Mouse (Mus musculus): Measurements from ENCODE around the gene Cyp2d22. TPM values are rescaled to one million over a fixed set of nuclear protein-coding genes. Genes with fewer than 3 reads are reported as not detected.
"Not testable (repeated sequence)": the region's sequence is repeated elsewhere in the genome, so short reads cannot be mapped to it uniquely, and the experiment has no call there.

Cyp2d22 gene
- polyA plus RNA-seq, 1 experiment from 2014 or later: 2.8 TPM

DNA sequence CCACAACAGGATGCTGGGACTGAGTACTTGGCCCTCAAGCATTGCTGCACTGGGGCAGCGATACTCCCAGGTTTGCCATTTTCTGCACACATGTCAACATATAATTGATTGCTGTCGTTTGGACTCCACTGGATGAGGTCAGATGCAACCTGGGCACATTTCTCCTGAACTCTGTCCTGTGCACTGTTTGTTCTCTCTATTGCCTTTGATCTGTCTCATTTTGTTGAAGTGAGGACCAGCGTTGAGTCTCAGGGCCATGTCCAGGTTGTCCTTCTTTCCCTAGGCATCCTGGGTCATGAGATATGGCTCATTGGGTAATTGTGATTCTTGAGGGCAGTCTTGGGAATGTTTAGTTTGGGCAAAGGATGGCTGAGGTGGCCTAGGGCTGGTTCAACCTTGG is 15.9 kb upstream of the Cyp2d22 start:
- 92% methylated on average over 3 of the region's 3 CpGs for WGBS
- not testable (repeated sequence) for H3K4me1 ChIP-seq; H3K27ac ChIP-seq (replicated peaks); H3K36me3 ChIP-seq; H3K27me3 ChIP-seq (ENCODE audit: low read depth, poor library complexity, severe bottlenecking); DNase-seq (ENCODE audit: low spot score); H3K9me3 ChIP-seq (replicated peaks); H3K4me3 ChIP-seq

DNA sequence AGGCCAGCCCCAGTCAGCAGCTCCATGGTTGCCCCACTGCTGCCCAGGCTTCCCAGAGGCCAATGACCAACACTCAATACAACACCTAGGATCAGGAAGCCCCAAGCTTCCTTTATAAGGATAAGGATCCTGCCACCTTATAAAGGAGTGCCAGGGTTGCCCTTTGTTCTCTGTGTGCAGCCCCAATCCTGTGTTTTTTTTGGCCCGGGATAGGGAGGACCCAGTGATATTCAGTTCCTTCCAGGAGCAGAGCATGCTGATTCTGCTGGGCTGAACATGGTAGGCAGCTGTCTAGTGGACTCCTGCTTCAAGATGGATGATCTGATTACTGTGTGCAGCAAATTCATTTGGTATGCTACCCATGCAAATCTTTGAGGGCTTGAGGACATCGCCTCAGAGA is 13.9 kb upstream of the Cyp2d22 start, which contains the start of gene Cyp2d11:
Gene Cyp2d11 (minus strand): TSS at position 101 of the 400 bp plus-strand sequence.
- H3K27me3 ChIP-seq (ENCODE audit: low read depth, poor library complexity, severe bottlenecking); H3K4me1 ChIP-seq; H3K9me3 ChIP-seq (replicated peaks); DNase-seq (ENCODE audit: low spot score); H3K4me3 ChIP-seq; H3K27ac ChIP-seq (replicated peaks); H3K36me3 ChIP-seq: not testable (repeated sequence)
- 87% methylated on average over 2 of the region's 2 CpGs for WGBS

DNA sequence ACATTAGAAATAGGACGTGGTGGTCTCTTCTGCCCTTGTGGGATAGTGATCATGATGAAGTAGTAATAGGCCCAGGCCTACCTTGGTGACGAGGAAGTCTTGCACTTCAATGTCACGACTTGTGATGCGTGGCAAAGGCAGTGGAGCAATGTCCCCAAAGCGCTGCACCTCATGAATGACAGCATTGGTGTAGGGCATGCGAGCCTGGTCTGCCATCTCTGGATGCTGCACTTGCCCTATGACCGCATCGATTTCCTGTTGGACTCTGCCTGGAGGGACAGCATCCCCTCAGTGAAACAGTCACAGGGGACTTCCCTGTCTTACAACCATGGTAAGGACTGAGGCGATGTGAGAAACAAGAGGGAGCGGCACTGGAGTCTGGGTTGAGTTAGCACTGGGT is 9.9 kb upstream of the Cyp2d22 start:
- not testable (repeated sequence) for DNase-seq (ENCODE audit: low spot score); H3K27me3 ChIP-seq (ENCODE audit: low read depth, poor library complexity, severe bottlenecking); H3K4me1 ChIP-seq; H3K4me3 ChIP-seq; H3K9me3 ChIP-seq (replicated peaks); H3K27ac ChIP-seq (replicated peaks); H3K36me3 ChIP-seq
- WGBS: 90% methylated on average over 10 of the region's 10 CpGs

DNA sequence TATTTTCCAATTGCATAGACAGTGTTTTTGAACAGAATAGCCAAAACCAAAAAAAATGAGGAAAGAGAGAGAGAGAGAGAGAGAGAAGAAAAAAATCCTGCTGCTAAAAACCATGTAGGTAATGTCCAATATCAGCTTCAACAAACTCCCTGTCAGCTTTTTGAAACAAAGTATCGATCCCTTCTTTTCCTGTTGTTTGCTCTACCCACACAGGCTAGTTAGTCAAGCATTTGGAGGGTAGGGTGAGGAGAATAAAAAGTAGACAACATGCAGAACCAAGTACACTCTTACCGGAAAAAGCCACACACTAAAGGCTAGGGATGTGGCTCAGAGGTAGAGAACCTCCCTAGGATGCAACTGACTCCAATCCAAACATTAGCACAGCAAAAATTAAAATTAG is 5.7 kb upstream of the Cyp2d22 start:
- DNase-seq (ENCODE audit: low spot score): no peak
- Histone ChIP-seq H3K27me3 (ENCODE audit: low read depth, poor library complexity, severe bottlenecking) (no peaks in the 10 kb centered on the region), H3K4me3 (no peak overlapping the region), H3K36me3 (no peaks in the 10 kb centered on the region), H3K4me1 (peaks cover 6% of the 10 kb centered on the region), H3K27ac (replicated peaks) (no peak overlapping the region), H3K9me3 (replicated peaks) (no peaks in the 10 kb centered on the region)
- 91% methylated on average over 2 of the region's 2 CpGs for WGBS

DNA sequence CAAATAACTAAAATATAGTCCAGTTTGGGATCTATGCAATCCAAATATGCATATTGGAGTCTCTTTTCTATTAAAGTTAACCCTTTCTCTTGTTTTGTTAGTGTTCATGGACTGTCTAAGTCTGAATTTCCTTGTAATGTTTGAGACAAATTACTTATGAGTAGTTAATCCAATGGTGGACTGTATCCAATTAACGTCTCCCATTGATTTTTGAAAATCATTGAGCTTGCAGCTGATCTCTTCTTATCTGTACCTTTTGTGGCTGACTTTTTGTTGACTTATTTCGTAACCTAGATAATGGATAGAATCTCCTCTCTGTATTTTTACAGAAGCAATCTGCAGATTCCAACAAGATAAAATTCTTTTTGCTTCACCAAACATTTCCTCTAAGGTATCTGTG is 2.4 kb upstream of the Cyp2d22 start:
- Histone ChIP-seq H3K27ac (replicated peaks) (no peak overlapping the region), H3K4me1 (peaks cover 35% of the 10 kb centered on the region), H3K36me3 (no peaks in the 10 kb centered on the region), H3K4me3 (no peak overlapping the region), H3K9me3 (replicated peaks) (no peaks in the 10 kb centered on the region), H3K27me3 (ENCODE audit: low read depth, poor library complexity, severe bottlenecking) (no peaks in the 10 kb centered on the region)
- 86% methylated on average over 2 of the region's 2 CpGs for WGBS
- DNase-seq (ENCODE audit: low spot score): no peak

DNA sequence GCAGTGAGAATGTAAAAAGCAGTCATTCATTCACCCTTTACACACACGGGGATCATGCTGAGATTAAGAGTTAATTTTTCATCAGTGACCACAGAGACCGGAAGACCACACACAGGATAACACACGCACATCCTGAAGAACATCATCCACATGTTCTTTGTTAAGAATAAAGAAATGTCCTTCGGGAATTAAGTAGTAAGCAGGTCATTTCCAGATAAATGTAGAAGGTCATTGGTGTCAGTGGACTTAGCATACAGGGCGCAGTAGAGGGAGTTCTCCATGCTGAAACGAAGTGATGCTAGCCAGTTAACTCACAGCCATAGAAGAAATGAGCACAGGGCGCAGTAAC is 628 bp upstream of the Cyp2d22 start:
- WGBS: 41% methylated on average over 7 of the region's 7 CpGs
- peak overlapping the region; percentile 83 for H3K27ac ChIP-seq (replicated peaks)
- peaks cover 52% of the 10 kb centered on the region for H3K4me1 ChIP-seq

DNA sequence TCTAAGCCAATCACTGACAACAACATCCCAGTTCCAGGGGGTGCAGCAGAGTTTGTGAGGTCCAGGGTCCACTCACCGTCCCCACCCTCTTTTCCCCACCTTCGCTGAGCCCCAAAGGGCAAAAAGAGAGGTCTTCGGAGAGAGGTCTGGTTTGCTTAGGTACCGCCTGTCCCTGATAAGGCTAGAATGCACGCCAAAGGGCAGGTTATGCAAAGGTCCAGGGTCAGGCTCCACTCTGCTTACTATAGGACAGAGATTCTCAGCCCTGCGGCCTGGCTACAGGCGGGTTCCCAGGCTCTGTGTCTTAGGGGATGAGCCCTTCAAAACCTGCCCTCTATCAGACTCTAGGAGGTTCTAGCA is 569 bp downstream of the Cyp2d22 start:
- peak overlapping the region; percentile 83 for H3K27ac ChIP-seq (replicated peaks)
- DNase-seq (ENCODE audit: low spot score): no peak
- H3K4me1 ChIP-seq: peaks cover 52% of the 10 kb centered on the region
- no peaks in the 10 kb centered on the region for H3K27me3 ChIP-seq (ENCODE audit: low read depth, poor library complexity, severe bottlenecking)
- H3K4me3 ChIP-seq: peak overlapping the region; percentile 57
- no peaks in the 10 kb centered on the region for H3K9me3 ChIP-seq (replicated peaks)
- WGBS: 11% methylated on average over 7 of the region's 7 CpGs
- no peaks in the 10 kb centered on the region for H3K36me3 ChIP-seq

More for the DNA sequence above, 628 bp upstream of the Cyp2d22 start:
- DNase-seq (ENCODE audit: low spot score): no peak
- peak overlapping the region; percentile 57 for H3K4me3 ChIP-seq
- no peaks in the 10 kb centered on the region for H3K36me3 ChIP-seq
- no peaks in the 10 kb centered on the region for H3K27me3 ChIP-seq (ENCODE audit: low read depth, poor library complexity, severe bottlenecking)
- H3K9me3 ChIP-seq (replicated peaks): no peaks in the 10 kb centered on the region

DNA sequence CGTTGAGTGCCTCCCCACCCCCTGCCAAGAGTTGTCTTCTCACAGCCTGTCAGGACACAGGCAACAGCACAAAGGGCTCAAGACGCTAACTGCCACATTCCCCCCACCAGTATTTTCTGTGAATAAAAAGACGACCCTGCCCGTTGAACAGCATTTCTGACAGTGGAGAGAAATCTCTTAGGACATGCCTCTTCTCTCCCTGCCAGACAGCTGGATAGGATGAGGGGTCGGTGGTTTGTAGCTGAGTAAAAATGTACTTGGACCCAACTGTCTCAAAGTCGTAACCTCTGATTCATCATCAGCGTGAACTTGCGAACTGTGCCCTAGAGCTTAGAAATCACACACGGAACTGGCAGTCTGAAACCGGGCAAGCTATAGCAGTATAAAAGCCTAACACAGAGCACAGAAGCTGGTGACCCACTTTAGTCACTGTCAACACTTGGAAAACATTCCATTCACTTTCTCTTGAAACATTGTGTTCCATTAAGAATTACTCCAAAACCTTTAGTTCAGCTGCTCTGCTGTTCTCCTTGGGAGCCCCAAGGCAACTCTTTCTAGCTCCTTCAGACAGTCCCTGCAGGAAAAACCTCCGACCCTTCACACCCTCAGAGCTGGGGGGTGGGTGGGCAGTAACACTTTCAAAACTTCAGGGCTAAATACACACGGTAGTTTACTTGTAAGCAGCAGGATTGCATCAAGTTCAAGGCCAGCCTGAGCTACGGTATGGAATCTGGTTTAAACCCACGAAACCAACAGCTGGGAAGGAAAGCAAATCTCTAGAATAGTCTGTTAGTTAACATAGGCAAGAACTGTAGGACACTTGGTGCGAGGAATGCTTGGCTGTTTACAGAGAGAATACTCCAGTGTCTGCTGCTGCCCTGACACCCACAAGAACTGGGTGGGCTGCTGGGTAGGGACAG is 1.5 kb downstream of the Cyp2d22 start:
- no peaks in the 10 kb centered on the region for H3K9me3 ChIP-seq (replicated peaks)
- H3K27me3 ChIP-seq (ENCODE audit: low read depth, poor library complexity, severe bottlenecking): no peaks in the 10 kb centered on the region
- no peak overlapping the region for H3K4me3 ChIP-seq
- H3K27ac ChIP-seq (replicated peaks): no peak overlapping the region
- H3K36me3 ChIP-seq: no peaks in the 10 kb centered on the region
- WGBS: 69% methylated on average over 15 of the region's 15 CpGs
- DNase-seq (ENCODE audit: low spot score): no peak
- peaks cover 52% of the 10 kb centered on the region for H3K4me1 ChIP-seq

DNA sequence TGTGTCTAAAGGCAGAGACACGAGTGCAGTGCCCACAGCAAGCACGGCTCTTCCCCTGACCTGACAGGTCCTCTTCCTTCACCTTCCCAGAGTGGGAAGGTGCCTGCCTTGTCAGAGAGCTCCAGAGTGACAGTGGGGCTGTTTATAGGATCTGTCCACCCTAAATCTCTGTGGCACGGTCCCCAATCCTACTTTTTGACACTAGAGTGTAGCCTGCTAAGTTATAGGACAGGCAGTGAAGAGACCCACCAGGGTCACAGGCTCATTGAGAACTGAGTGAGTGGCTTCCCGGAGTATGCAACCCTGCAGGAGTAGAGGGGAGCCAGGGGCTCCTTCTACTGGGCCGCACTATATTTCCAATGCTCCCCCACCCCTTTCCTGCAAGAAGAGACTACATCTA is 2.4 kb downstream of the Cyp2d22 start:
- Histone ChIP-seq H3K4me3 (no peak overlapping the region), H3K27ac (replicated peaks) (no peak overlapping the region; the same call in 1 of the 2 replicates), H3K27me3 (ENCODE audit: low read depth, poor library complexity, severe bottlenecking) (no peaks in the 10 kb centered on the region), H3K9me3 (replicated peaks) (no peaks in the 10 kb centered on the region), H3K36me3 (no peaks in the 10 kb centered on the region), H3K4me1 (peaks cover 52% of the 10 kb centered on the region)
- DNase-seq (ENCODE audit: low spot score): no peak
- WGBS: 84% methylated on average over 5 of the region's 5 CpGs

DNA sequence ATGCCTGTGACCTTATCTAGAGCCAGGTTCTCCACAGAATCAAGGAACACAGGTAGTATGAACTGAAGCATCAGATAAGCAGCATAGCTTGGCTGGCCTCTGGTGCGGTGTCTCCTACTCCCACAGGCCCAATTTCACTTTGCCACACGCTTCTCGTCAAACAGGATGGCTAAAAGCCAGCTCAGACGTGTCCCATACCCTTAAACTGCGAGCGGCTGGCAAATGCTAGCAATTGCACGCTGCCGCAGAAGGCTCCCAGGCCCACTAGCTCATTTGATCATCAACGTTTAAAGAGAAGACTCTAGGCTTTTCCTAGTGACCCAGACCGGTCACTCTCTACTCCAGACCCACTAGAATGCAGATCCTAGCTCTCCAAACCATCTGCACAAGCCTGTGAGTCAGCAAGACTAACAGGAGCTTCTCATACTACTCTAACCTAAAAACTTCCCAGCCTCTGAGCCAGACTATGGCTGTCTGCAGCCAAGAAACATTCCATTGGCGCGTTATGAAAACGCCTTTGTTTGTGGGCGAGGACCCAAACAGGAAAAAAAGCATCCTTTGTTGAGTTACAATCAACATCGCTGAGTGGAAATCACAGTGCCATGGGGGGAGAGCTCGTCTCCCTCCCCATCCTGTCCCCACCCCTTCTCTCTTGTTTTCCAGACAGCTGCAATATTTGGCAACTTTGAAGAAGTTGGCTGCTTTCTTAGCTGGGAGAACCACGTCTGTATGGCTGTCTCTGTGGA is 3.5 kb downstream of the Cyp2d22 start:
- Histone ChIP-seq H3K36me3 (no peaks in the 10 kb centered on the region), H3K27ac (replicated peaks) (peak overlapping the region; percentile 33; the same call in 1 of the 2 replicates), H3K4me1 (peaks cover 52% of the 10 kb centered on the region), H3K27me3 (ENCODE audit: low read depth, poor library complexity, severe bottlenecking) (no peaks in the 10 kb centered on the region), H3K9me3 (replicated peaks) (no peaks in the 10 kb centered on the region), H3K4me3 (no peak overlapping the region)
- DNase-seq (ENCODE audit: low spot score): no peak
- WGBS: 83% methylated on average over 17 of the region's 17 CpGs

DNA sequence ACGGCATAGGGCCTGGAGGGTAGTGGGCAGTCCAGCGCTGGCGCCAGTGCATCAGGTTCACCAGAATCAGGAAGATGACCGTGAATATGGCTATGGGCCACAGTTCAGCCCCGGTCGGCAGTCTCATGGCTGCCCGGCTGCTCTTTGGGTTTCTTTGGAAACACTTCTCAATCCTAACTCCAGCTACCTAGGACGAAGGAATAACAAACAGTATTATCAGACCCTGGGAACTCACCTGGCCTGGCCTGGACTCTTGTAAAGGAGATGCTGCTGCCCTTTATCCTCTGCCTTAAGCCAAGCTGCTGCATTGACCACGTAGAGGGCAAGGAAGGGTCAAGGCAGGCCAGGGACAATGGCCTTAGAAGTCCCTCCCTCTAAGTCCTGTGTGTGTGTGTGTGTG is 4.2 kb downstream of the Cyp2d22 start:
- no peak for DNase-seq (ENCODE audit: low spot score)
- Histone ChIP-seq H3K27ac (replicated peaks) (no peak overlapping the region), H3K9me3 (replicated peaks) (no peaks in the 10 kb centered on the region), H3K36me3 (no peaks in the 10 kb centered on the region), H3K4me1 (peaks cover 47% of the 10 kb centered on the region), H3K4me3 (no peak overlapping the region), H3K27me3 (ENCODE audit: low read depth, poor library complexity, severe bottlenecking) (no peaks in the 10 kb centered on the region)
- 87% methylated on average over 9 of the region's 9 CpGs for WGBS

DNA sequence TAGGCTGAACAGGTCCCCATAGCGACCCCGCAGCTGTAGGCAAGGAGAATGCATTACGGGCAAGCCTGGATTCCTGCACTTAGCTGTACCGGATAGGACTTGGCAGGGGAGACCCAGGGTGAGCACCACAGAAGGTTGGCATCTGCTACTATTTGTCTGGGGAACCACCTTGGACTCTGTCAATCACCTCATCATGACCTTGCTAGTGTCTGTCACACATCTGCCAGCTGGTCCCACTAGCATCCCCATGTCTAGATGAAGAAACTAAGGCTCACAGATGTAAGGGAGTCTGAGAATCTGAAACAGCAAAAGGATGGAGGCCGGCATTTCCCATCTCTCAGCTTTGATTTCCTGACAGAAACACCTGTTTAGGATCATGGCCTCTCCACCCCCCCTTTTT is 5.6 kb downstream of the Cyp2d22 start:
- Histone ChIP-seq H3K4me1 (peaks cover 33% of the 10 kb centered on the region), H3K9me3 (replicated peaks) (no peaks in the 10 kb centered on the region), H3K27me3 (ENCODE audit: low read depth, poor library complexity, severe bottlenecking) (no peaks in the 10 kb centered on the region), H3K27ac (replicated peaks) (no peak overlapping the region), H3K4me3 (no peak overlapping the region), H3K36me3 (no peaks in the 10 kb centered on the region)
- DNase-seq (ENCODE audit: low spot score): no peak
- WGBS: 90% methylated on average over 5 of the region's 5 CpGs

DNA sequence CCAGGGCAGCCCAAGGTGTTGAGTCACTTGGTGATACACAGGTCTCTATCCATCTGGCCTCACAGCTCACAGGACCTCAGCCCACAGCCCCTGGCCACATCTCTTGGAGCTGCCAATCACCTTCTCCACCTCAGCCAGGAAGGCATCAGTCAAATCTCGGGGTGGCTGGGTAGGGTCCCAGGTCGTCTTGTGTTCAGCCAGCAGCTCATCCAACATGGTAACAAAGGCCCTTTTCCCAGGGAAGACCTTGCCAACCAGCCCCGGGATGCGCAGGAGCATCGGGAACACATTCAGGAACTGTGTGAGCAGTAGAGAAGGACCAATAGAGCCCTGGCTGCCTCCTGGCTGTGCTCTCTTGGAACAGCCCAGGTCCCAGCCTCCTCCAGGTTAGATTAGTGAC is 7.1 kb downstream of the Cyp2d22 start:
- H3K36me3 ChIP-seq: no peaks in the 10 kb centered on the region
- 91% methylated on average over 5 of the region's 5 CpGs for WGBS
- no peaks in the 10 kb centered on the region for H3K27me3 ChIP-seq (ENCODE audit: low read depth, poor library complexity, severe bottlenecking)
- no peaks in the 10 kb centered on the region for H3K9me3 ChIP-seq (replicated peaks)
- H3K27ac ChIP-seq (replicated peaks): no peak overlapping the region
- H3K4me3 ChIP-seq: no peak overlapping the region
- H3K4me1 ChIP-seq: peaks cover 21% of the 10 kb centered on the region
- no peak for DNase-seq (ENCODE audit: low spot score)
